Comparison of ENCODE assay signal across 16 mouse cellular contexts in genomic region chr19:6182534-6182933, GRCm38 (mm10). TPM values are rescaled to one million over a fixed set of nuclear protein-coding genes. Genes with fewer than 3 reads are reported as not detected.
DNase-seq lines count a peak whose midpoint lies in the region.
"Had no signal": no experiment of that assay in that cellular context is flagged by ENCODE, and none has a peak within 500 bp of the region (broad histone marks: within the 10 kb centered on the region; RNA-seq: fewer than 3 reads in every experiment).

No protein-coding gene starts in this region.

- peak; percentile 26 for DNase-seq in left cerebral cortex, postnatal 4 days
- DNase-seq in left cerebral cortex, postnatal 10 days (ENCODE audit: extremely low spot score in 1 of 2, low spot score in 2 of 2) = no peak
- peak; percentile 16 to 46 for DNase-seq in adrenal gland, postnatal 36 days
- DNase-seq in cerebellum, postnatal 36 days = peak; percentile 62 to 76
- DNase-seq in retina, postnatal 1 day = peak; percentile 53
- no peak for DNase-seq in layer of hippocampus, adult 18-20 months (ENCODE audit: low spot score in 2 of 2)
- no peak for DNase-seq in urinary bladder, postnatal 10 days (ENCODE audit: low spot score)
- no peak for DNase-seq in thymus, postnatal 0 days (ENCODE audit: low spot score)
- DNase-seq: gastrocnemius, postnatal 36 days; layer of hippocampus, postnatal 36 days; lung, postnatal 4 days had no signal

- intact Hi-C loops in left cerebral cortex, postnatal 4 days (cut with DNase I) = no loop called here
- intact Hi-C loops in left cerebral cortex, postnatal 10 days (cut with DNase I) = no loop called here

RNA-seq across cellular contexts. Expression of gene Majin, which starts 1.7 kb away (rescaled TPM):
- not detected for total RNA-seq in left cerebral cortex, postnatal 4 days (2021)
- not detected for total RNA-seq in left cerebral cortex, postnatal 10 days (2021)
- 1 to 10 TPM; 1.7 TPM for total RNA-seq in adrenal gland, postnatal 36 days (2021)
- total RNA-seq in layer of hippocampus, adult 18-20 months (2021) = not detected
- polyA plus RNA-seq in thymus, postnatal 0 days (2015; fragmentation: Nextera tagmentation; extraction: Ambion mirVana) = 0.47 and 0.50 TPM in 2 replicates
- total RNA-seq: gastrocnemius, postnatal 36 days; heart, postnatal 25 days; layer of hippocampus, postnatal 36 days had no signal
- polyA plus RNA-seq: forebrain, embryonic 10.5 days; intestine, embryonic 14.5 days; liver, embryonic 12.5 days had no signal

RNA-seq across cellular contexts. Expression of gene Arl2, which starts 41.2 kb away (rescaled TPM):
- 10 to 100 TPM; 54.3 to 62.5 TPM for total RNA-seq in left cerebral cortex, postnatal 4 days (2021)
- total RNA-seq in left cerebral cortex, postnatal 10 days (2021) = 10 to 100 TPM; 58.2 to 59.9 TPM
- total RNA-seq in adrenal gland, postnatal 36 days (2021) = 10 to 100 TPM; 80.5 to 81.7 TPM
- 10 to 100 TPM; 83.2 to 84.8 TPM for total RNA-seq in layer of hippocampus, adult 18-20 months (2021)
- polyA plus RNA-seq in thymus, postnatal 0 days (2015; fragmentation: Nextera tagmentation; extraction: Ambion mirVana) = 57.2 and 57.4 TPM in 2 replicates

RNA-seq across cellular contexts. Expression of gene Batf2, which starts 41.8 kb away (rescaled TPM):
- not detected for total RNA-seq in left cerebral cortex, postnatal 4 days (2021)
- total RNA-seq in left cerebral cortex, postnatal 10 days (2021) = under 1 TPM in 1 of 2 experiments, not detected in 1; 0.43 TPM
- 1 to 10 TPM; 1.2 to 2.0 TPM for total RNA-seq in adrenal gland, postnatal 36 days (2021)
- under 1 TPM; 0.59 to 0.89 TPM for total RNA-seq in layer of hippocampus, adult 18-20 months (2021)
- polyA plus RNA-seq in thymus, postnatal 0 days (2015; fragmentation: Nextera tagmentation; extraction: Ambion mirVana) = 0.48 and 0.57 TPM in 2 replicates
- polyA plus RNA-seq: CD4-positive, CD25-positive, alpha-beta regulatory T cell, adult 4 months; forebrain, embryonic 10.5 days had no signal

RNA-seq across cellular contexts. Expression of gene Gpha2, which starts 43.6 kb away (rescaled TPM):
- total RNA-seq in left cerebral cortex, postnatal 4 days (2021) = not detected
- total RNA-seq in left cerebral cortex, postnatal 10 days (2021) = not detected
- total RNA-seq in adrenal gland, postnatal 36 days (2021) = 10 to 100 TPM; 25.5 to 27.9 TPM
- total RNA-seq in layer of hippocampus, adult 18-20 months (2021) = not detected
- 3.6 and 4.0 TPM in 2 replicates for polyA plus RNA-seq in thymus, postnatal 0 days (2015; fragmentation: Nextera tagmentation; extraction: Ambion mirVana)
- total RNA-seq: gastrocnemius, postnatal 36 days; heart, postnatal 25 days; layer of hippocampus, postnatal 36 days had no signal
- polyA plus RNA-seq: CD4-positive, CD25-positive, alpha-beta regulatory T cell, adult 4 months; liver, embryonic 12.5 days had no signal

RNA-seq across cellular contexts. Expression of gene Ppp2r5b, which starts 53.1 kb away (rescaled TPM):
- total RNA-seq in left cerebral cortex, postnatal 4 days (2021) = 100 to 1,000 TPM; 189 to 193 TPM
- total RNA-seq in left cerebral cortex, postnatal 10 days (2021) = 100 to 1,000 TPM; 214 to 224 TPM
- 100 to 1,000 TPM in 1 of 2 experiments, 10 to 100 TPM in 1; 83.5 to 129 TPM for total RNA-seq in adrenal gland, postnatal 36 days (2021)
- 100 to 1,000 TPM; 133 TPM for total RNA-seq in layer of hippocampus, adult 18-20 months (2021)
- 8.9 TPM in 2 replicates for polyA plus RNA-seq in thymus, postnatal 0 days (2015; fragmentation: Nextera tagmentation; extraction: Ambion mirVana)

Comparison
In these comparisons a context has a peak if more than half of its experiments do, and no peak if none do; other contexts are left out.
1. DNase-seq: peak in left cerebral cortex, postnatal 4 days (single experiment), adrenal gland, postnatal 36 days (2 of 2), cerebellum, postnatal 36 days (2 of 2) and retina, postnatal 1 day (single experiment); none in left cerebral cortex, postnatal 10 days (0 of 2), layer of hippocampus, adult 18-20 months (0 of 2), urinary bladder, postnatal 10 days (single experiment) and thymus, postnatal 0 days (single experiment).